Mouse (Mus musculus) cortical plate, adult 2 months (tissue): ENCODE data around the gene A3galt2. TPM values are rescaled to one million over a fixed set of nuclear protein-coding genes. Genes with fewer than 3 reads are reported as not detected.

Experiments
- H3K27ac ChIP-seq: fragments of 200-500 bp; 2 replicates; pipeline ENCODE4 v1.5.1; 2012; ENCODE audit warnings: low read length, control low read depth, inconsistent platforms; ENCODE audit not compliant: insufficient read depth
- H3K4me1 ChIP-seq: fragments of 200-500 bp; 2 replicates; pipeline ENCODE4 v1.6.1; 2011; ENCODE audit warnings: low read length; ENCODE audit not compliant: control insufficient read depth, insufficient read depth
- H3K4me3 ChIP-seq: fragments of 200-500 bp; 2 replicates; pipeline ENCODE4 v1.5.1; 2011; ENCODE audit warnings: mild to moderate bottlenecking, low read length, control low read depth; ENCODE audit not compliant: insufficient read depth
- CTCF ChIP-seq: fragments of 200-500 bp; IDR thresholded peaks from 2 replicates; pipeline ENCODE4 v1.5.1; 2011; ENCODE audit warnings: mild to moderate bottlenecking, control low read depth, low read length; ENCODE audit not compliant: insufficient read depth; ENCODE audit errors: extremely low read depth
- POLR2A ChIP-seq: fragments of 200-500 bp; IDR thresholded peaks from 2 replicates; pipeline ENCODE4 v1.6.1; 2011; ENCODE audit warnings: mild to moderate bottlenecking, low read length, control low read depth; ENCODE audit not compliant: insufficient read depth; ENCODE audit errors: extremely low read depth
- polyA plus RNA-seq: library from polyadenylated mRNA; depleted of rRNA; stranded (reverse); fragments of >200 nt; gene quantifications from 2 replicates; pipeline ENCODE4 v1.2.3, GENCODE M21; 2012; rRNA removed

Gene A3galt2
- polyA plus RNA-seq, 1 experiment, result 0.35 TPM

DNA sequence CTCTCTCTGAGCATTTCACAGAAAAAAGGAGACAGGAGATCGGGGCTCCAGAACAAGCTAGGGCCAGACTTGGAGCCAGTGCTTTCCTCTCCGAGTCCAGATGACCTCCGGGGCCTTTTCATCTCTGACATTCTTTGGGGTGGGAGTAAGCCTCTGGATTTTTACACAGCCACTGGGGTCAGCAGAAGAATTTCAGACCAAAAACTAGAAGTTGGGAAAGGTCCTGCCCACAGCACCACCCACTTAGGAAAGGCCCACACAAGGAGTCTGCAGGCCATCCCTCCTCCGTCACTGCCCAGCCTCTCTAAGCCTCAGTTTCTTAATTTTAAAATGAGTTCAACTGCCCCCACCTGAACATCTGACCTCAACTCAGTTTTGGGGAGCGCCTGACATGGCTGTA, 48.4 kb downstream of the A3galt2 start:
- H3K4me1 ChIP-seq, result peaks cover 4% of the 10 kb centered on the region
- no peak overlapping the region for H3K4me3 ChIP-seq
- H3K27ac ChIP-seq, result no peak overlapping the region
- TF ChIP-seq CTCF (no peak), POLR2A (no peak)

DNA sequence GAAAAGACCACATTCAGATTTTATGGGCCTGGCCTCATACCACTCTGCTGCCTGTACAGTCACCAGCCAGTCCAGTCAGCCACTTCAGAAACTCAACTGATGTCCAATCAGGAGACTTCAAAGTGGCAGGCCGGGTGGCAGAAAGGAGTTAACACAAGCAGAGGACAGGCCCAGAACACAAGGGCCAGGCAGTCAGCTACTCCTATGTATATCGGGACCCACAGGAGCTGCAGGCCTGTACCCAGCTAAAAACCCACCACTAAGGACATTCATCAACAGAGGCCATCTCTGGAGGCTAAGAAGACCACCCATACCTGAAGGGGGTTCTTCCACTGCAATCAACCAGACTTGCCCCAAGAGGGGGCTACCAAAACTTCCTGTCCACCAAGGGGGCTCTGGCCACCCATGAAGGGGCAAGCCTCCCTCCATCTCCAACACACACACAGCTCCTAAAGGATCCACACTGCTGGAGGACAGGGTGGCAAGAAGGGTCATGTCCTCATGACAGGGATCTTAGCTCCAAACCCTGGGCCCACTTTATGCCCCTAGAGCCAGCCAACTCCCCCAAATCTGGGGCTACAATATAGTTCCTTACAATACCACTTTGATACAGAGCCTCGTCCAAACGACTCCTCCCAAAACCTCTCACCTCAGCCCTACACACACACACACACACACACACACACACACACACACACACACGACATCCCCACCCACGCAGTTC, 49.4 kb downstream of the A3galt2 start:
- Histone ChIP-seq H3K4me3 (peak overlapping the region; percentile 50), H3K27ac (no peak overlapping the region), H3K4me1 (peaks cover 4% of the 10 kb centered on the region)
- TF ChIP-seq CTCF (no peak), POLR2A (no peak)

DNA sequence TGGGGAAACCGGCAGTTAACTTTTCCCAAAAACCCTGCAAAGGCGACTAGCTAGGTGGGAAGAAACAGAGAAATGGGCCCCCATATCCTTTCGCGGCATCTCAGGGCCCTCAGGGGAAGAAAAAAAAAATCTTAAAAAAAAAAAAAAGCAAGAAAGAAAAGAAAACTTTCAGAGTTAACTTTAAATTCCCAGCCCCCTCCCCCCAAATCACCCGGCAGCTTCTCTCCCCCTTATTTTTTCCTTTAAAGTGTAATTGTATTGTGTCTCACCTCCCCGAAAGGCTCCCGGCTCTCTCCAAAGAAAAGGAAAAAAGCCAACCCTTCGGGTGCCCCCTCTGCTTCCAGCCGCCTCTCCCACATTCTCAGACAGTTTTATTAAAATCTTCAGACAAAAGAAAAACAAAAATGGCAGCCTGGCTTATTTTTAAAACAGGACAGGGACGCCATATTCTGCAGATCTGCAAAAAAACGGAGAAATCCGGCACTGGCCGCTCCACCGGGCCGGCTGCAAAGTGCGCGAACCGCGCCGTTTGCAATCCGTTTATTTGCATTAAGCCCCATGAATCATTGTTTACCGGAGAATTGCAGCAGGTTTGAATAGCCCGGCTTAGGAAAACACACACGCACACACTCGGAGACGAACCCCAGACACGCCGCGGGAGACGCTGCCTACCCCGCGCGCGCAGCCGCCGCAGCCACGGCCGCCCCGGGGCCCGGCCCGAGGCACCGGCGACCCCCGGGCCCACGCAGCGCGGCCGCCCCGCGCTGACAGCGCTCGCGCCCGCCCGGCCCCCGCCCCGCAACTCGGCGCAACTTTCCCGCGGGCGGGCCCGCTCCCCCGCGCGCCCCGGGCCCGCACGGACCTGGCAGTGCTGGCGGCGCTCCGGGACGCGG, 50.2 kb downstream of the A3galt2 start:
- Histone ChIP-seq H3K4me3 (peak overlapping the region; percentile 50), H3K4me1 (peaks cover 4% of the 10 kb centered on the region), H3K27ac (peak overlapping the region; percentile 17)
- no peak for TF ChIP-seq CTCF
- no peak for TF ChIP-seq POLR2A

DNA sequence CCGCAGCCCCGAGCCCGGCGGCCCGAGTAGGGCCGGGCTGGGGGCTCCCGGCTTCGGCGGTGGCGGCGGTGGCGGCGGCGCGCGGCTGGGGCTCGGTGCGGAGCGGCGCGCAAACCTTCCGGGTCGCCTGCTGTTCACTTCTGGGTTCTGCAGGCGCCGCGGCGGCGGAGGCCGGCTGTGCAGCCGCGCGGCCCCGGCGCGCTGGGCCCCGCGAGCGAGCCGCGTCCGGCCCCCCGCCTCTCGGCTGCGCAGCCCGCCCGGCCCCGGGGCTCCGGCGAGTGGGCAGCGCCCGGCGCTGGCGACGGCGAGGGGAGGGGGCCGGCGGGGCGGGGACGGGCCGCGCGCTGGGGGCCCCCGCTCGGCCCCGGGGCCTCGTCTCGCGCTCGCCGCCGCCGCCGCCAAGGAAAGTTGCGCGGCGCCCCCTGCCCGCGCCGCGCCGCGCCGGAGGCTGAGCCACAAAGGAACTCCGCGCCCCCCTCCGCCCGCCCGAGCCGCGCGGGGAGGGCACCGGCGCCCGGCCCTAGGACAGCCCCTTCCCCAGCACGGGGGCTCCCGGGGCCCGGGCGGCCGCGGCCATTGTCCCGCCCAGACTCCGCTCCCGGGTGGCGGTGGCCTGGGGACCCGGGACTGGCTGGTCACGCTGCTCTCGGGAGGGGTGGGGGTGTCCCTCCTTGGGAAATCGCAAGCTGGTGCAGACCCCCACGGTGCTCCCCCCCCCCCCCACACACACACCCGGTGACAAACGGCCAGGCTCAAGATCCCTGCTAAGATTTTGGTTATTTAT, 51.1 kb downstream of the A3galt2 start, which contains the start of gene Zfp362:
Zfp362 (minus strand) TSS at position 3 of the 784 bp plus-strand sequence.
- Histone ChIP-seq H3K4me1 (peaks cover 4% of the 10 kb centered on the region), H3K4me3 (peak within 1 kb of the TSS; percentile 50), H3K27ac (peak within 1 kb of the TSS; percentile 17)
- TF ChIP-seq CTCF (no peak), POLR2A (no peak)

DNA sequence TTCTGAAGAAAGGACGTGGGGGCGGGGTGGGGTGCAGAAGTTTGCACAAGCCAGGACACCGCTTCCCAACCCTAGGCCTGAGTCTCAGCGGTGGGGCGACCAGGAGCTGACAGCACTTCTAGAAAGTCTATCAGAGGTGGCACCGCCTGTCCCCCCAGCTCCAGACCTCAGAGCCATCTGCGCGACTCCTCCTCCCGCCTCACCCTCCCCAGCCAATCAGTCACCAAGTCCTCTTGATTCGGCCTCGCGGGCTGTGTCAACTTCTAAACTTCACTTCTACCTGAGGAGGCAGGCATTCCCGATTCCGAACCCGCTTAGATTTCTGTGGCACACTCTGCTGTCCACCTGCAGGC, 51.6 kb downstream of the A3galt2 start:
- Histone ChIP-seq H3K4me1 (peaks cover 4% of the 10 kb centered on the region), H3K4me3 (peak overlapping the region; percentile 13), H3K27ac (no peak overlapping the region)
- TF ChIP-seq CTCF, result no peak
- TF ChIP-seq POLR2A, result peak; percentile 47; the same call in 1 of the 2 replicates

DNA sequence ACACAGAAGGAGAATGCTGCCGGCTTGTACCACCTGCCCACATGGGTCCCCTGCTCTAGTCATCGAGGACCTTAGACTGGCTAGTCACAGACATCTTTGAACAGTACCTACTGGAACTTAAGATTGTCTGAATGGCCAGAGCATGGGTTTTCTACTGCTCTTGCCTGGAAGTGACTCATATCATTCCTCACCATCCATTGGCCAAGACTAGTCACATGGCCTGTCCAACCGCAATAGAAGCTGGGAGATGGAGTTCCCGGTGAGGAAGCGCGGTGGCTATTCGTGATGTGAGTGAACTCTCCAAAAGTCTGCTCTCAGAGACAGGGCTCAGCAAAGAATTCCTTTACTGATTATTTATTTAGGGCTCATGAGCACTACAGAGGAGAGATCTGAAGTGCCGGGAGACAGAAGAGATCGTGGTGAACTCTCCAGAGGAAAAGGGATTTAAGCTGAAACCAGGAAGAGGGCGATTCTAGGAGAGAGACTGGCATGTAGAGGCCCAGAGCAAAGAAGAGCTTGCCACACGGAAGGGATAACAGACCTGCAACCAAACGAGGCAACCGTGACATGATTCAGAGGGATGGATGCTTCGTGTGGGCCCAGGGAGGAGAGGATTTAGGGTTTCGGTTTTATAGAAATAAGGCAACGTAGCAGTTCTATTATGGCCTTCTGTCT, 56.4 kb downstream of the A3galt2 start:
- peak overlapping the region; percentile 40 for H3K4me3 ChIP-seq
- TF ChIP-seq POLR2A (peak; percentile 96), CTCF (no peak)
- no peak overlapping the region for H3K27ac ChIP-seq
- peaks cover 3% of the 10 kb centered on the region; the same call in 1 of the 2 replicates for H3K4me1 ChIP-seq

DNA sequence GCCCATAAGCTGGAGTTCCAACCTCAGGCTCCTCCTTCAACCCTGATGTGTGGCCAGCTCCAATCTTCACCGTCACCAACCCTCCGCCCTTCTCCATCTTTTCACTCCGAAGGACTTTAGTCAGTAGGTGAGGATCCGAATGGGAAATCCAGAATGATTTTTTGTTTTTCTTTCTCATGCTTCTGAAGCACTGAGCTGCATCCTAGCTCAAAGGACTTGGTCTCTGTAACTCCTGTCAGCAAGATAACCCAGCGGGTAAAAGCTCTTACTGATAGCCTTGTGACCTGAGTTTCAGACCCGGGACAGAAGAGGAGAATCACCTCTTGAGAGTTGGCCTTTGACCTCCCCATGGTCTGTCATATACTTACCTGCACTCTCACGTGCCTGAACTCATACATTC, 61.8 kb downstream of the A3galt2 start:
- TF ChIP-seq CTCF (no peak), POLR2A (no peak)
- Histone ChIP-seq H3K4me1 (peaks cover 1% of the 10 kb centered on the region; the same call in 1 of the 2 replicates), H3K27ac (no peak overlapping the region), H3K4me3 (no peak overlapping the region)

Other genes with a start within 250 kb of the A3galt2 start
- gene Zscan20, start 145.3 kb upstream of the A3galt2 start, polyA plus RNA-seq, result 4.2 and 4.5 TPM in 2 replicates
- 0.91 and 1.0 TPM in 2 replicates for gene Tlr12, start 136.7 kb upstream of the A3galt2 start, polyA plus RNA-seq
- 88.5 and 92.4 TPM in 2 replicates for gene Phc2, start 100.7 kb upstream of the A3galt2 start, polyA plus RNA-seq
- gene Zfp362, start 50.7 kb downstream of the A3galt2 start, polyA plus RNA-seq, result 23.8 and 24.1 TPM in 2 replicates
- 10.7 and 11.2 TPM in 2 replicates for gene Trim62, start 128.2 kb downstream of the A3galt2 start, polyA plus RNA-seq
- 46.0 and 51.4 TPM in 2 replicates for gene Azin2, start 207.1 kb downstream of the A3galt2 start, polyA plus RNA-seq
- 36.3 and 38.7 TPM in 2 replicates for gene Ak2, start 236.6 kb downstream of the A3galt2 start, polyA plus RNA-seq